Mouse (Mus musculus): ENCODE measurements around the gene Mvp.

DNA sequence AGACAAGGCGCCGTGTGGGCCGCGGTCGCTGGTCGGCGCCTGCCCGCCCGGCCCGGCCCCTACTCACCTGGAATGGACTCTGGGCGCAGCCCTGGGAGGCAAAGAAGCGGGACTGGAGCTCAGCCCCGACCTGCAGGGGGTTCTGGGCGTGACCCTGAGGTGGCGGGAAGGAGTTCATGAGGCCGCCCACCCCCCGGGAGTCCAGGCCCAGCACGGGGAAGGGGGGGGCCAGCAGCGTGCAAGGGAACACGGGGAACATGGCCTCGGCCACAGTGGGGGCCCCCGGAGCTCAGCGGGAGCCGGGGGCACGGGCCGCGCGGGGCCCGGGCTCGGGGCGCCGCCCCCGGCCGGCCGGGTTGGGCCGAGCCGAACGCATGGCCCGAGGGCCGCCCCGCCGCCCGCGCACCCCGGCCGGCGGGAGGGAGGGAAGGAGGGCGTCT, 11.8 kb upstream of the Mvp start:
- TF ChIP-seq CTCF (IDR thresholded peaks at IDR 0.05; ENCODE audit: control insufficient read depth, insufficient read depth, low read length) (no peak), POLR2A (IDR thresholded peaks at IDR 0.05; ENCODE audit: borderline replicate concordance, control insufficient read depth, low read depth, low read length) (no peak)

Data from bone marrow, adult 2 months (tissue).